Mouse (Mus musculus) CH12.LX (cell line): ENCODE measurements around the gene Celf5. TPM values are rescaled to one million over a fixed set of nuclear protein-coding genes. Genes with fewer than 3 reads are reported as not detected.

Experiments
- DNase-seq: peaks from one replicate; pipeline ENCODE4 v3.0.0-alpha.2; 2013; ENCODE audit errors: extremely low read depth
- H3K27ac ChIP-seq: 2 replicates; pipeline ENCODE4 v1.5.1; 2012; ENCODE audit warnings: low read depth, mild to moderate bottlenecking, control low read depth, moderate library complexity; ENCODE audit not compliant: insufficient read depth
- H3K27me3 ChIP-seq: replicated peaks from 2 replicates; pipeline ENCODE3; 2012; ENCODE audit warnings: inconsistent platforms
- H3K36me3 ChIP-seq, 2 experiments: replicated peaks in 1 of 2; 2 replicates each; pipeline versions ENCODE3 to v1.6.1; 2012; ENCODE audit warnings: inconsistent platforms in 1 of 2, low read length in 1 of 2, mild to moderate bottlenecking in 1 of 2, mixed read lengths in 1 of 2, moderate library complexity in 1 of 2; ENCODE audit not compliant: control insufficient read depth in 1 of 2, insufficient read depth in 1 of 2
- H3K4me1 ChIP-seq, 2 experiments: 2 replicates each; pipeline ENCODE4 v1.6.1; 2012; ENCODE audit warnings: inconsistent platforms in 1 of 2, moderate library complexity in 1 of 2; ENCODE audit not compliant: insufficient read depth in 2 of 2, control insufficient read depth in 1 of 2
- H3K4me2 ChIP-seq: 2 replicates; pipeline ENCODE4 v1.6.1; 2012; ENCODE audit warnings: low read depth, mild to moderate bottlenecking, control low read depth; ENCODE audit not compliant: poor library complexity, insufficient read depth, severe bottlenecking
- H3K4me3 ChIP-seq, 3 experiments: fragments of 150-350 bp in 1 of 3; sonication (generic) in 1 of 3; replicated peaks in 1 of 3; 2 replicates each; pipeline versions ENCODE3 to v1.5.1; 2011 to 2012; ENCODE audit warnings: low read depth in 2 of 3, low read length in 2 of 3, mild to moderate bottlenecking in 2 of 3, moderate library complexity in 2 of 3, control low read depth in 1 of 3, improper control_type of control experiment in 1 of 3, inconsistent platforms in 1 of 3, mixed read lengths in 1 of 3; ENCODE audit not compliant: poor library complexity in 1 of 3
- H3K79me2 ChIP-seq: replicated peaks from 2 replicates; pipeline ENCODE4 v1.6.1; 2012; ENCODE audit warnings: mild to moderate bottlenecking, moderate library complexity; ENCODE audit not compliant: control insufficient read depth, poor library complexity, insufficient read depth, severe bottlenecking; ENCODE audit errors: extremely low read depth
- H3K9ac ChIP-seq: 2 replicates; pipeline ENCODE4 v1.6.1; 2012; ENCODE audit warnings: low read depth, mild to moderate bottlenecking, control low read depth, moderate library complexity; ENCODE audit not compliant: insufficient read depth
- H3K9me3 ChIP-seq: replicated peaks from 2 replicates; pipeline ENCODE3; 2012; ENCODE audit warnings: low read length, inconsistent platforms, mixed read lengths
- CHD1 ChIP-seq: IDR thresholded peaks from 2 replicates; pipeline ENCODE4 v1.6.1; 2012; ENCODE audit warnings: low read depth, low read length, improper control_type of control experiment, inconsistent platforms
- CHD2 ChIP-seq: IDR thresholded peaks from 2 replicates; pipeline ENCODE4 v1.6.1; 2011; ENCODE audit warnings: low read length, improper control_type of control experiment
- CTCF ChIP-seq, 2 experiments: IDR thresholded peaks in 1 of 2; conservative IDR thresholded peaks in 1 of 2; 2 replicates each; pipeline ENCODE4 v1.5.1; 2011 to 2012; ENCODE audit warnings: low read depth in 2 of 2, low read length in 2 of 2, improper control_type of control experiment in 1 of 2, inconsistent platforms in 1 of 2, mild to moderate bottlenecking in 1 of 2, moderate library complexity in 1 of 2
- E2F4 ChIP-seq: IDR thresholded peaks from 2 replicates; pipeline ENCODE4 v1.6.1; 2011; ENCODE audit warnings: low read depth, low read length, improper control_type of control experiment; ENCODE audit not compliant: insufficient replicate concordance
- ELF1 ChIP-seq: IDR thresholded peaks from 2 replicates; pipeline ENCODE4 v1.6.1; 2014; ENCODE audit warnings: low read depth, mild to moderate bottlenecking, inconsistent platforms, low read length, improper control_type of control experiment
- ETS1 ChIP-seq: conservative IDR thresholded peaks from 2 replicates; pipeline ENCODE4 v1.6.1; 2012; ENCODE audit warnings: low read depth, mild to moderate bottlenecking, inconsistent platforms, low read length, improper control_type of control experiment, moderate library complexity
- GABPA ChIP-seq: IDR thresholded peaks from 2 replicates; pipeline ENCODE4 v1.6.1; 2012; ENCODE audit warnings: low read depth, low read length, improper control_type of control experiment, inconsistent platforms; ENCODE audit not compliant: insufficient replicate concordance
- IRF4 ChIP-seq: IDR thresholded peaks from 2 replicates; pipeline ENCODE4 v1.6.1; 2014; ENCODE audit warnings: low read depth, mild to moderate bottlenecking, inconsistent platforms, low read length, improper control_type of control experiment
- MAFK ChIP-seq: IDR thresholded peaks from 2 replicates; pipeline ENCODE4 v1.6.1; 2011; ENCODE audit warnings: low read length, improper control_type of control experiment; ENCODE audit not compliant: insufficient replicate concordance
- MAX ChIP-seq: IDR thresholded peaks from 2 replicates; pipeline ENCODE4 v1.6.1; 2011; ENCODE audit warnings: low read length, improper control_type of control experiment
- MAZ ChIP-seq: IDR thresholded peaks from 2 replicates; pipeline ENCODE4 v1.6.1; 2012; ENCODE audit warnings: low read depth, mild to moderate bottlenecking, inconsistent platforms, low read length, improper control_type of control experiment, moderate library complexity
- MEF2A ChIP-seq: IDR thresholded peaks from 2 replicates; pipeline ENCODE4 v1.6.1; 2014; ENCODE audit warnings: low read depth, mild to moderate bottlenecking, inconsistent platforms, low read length, improper control_type of control experiment, borderline replicate concordance
- MYC ChIP-seq: IDR thresholded peaks from 2 replicates; pipeline ENCODE4 v1.6.1; 2011; ENCODE audit warnings: low read depth, mild to moderate bottlenecking, improper control_type of control experiment, low read length
- NELFE ChIP-seq: IDR thresholded peaks from 2 replicates; pipeline ENCODE4 v1.6.1; 2011; ENCODE audit warnings: low read depth, low read length, improper control_type of control experiment
- NRF1 ChIP-seq: IDR thresholded peaks from 2 replicates; pipeline ENCODE4 v1.6.1; 2014; ENCODE audit warnings: low read depth, mild to moderate bottlenecking, inconsistent platforms, low read length, improper control_type of control experiment, moderate library complexity
- PAX5 ChIP-seq: IDR thresholded peaks from 2 replicates; pipeline ENCODE4 v1.6.1; 2012; ENCODE audit warnings: low read length, inconsistent platforms, mixed read lengths
- POLR2A ChIP-seq: IDR thresholded peaks from 2 replicates; pipeline ENCODE4 v1.6.1; 2011; ENCODE audit warnings: low read depth, mild to moderate bottlenecking, improper control_type of control experiment, low read length
- POLR2AphosphoS2 ChIP-seq: IDR thresholded peaks from 2 replicates; pipeline ENCODE4 v1.6.1; 2011; ENCODE audit warnings: low read depth, low read length, improper control_type of control experiment
- RAD21 ChIP-seq: IDR thresholded peaks from 2 replicates; pipeline ENCODE4 v1.6.1; 2011; ENCODE audit warnings: low read depth, mild to moderate bottlenecking, low read length, improper control_type of control experiment, moderate library complexity
- RCOR1 ChIP-seq: conservative IDR thresholded peaks from 2 replicates; pipeline ENCODE4 v1.6.1; 2012; ENCODE audit warnings: low read depth, mild to moderate bottlenecking, inconsistent platforms, low read length, improper control_type of control experiment
- SMC3 ChIP-seq: IDR thresholded peaks from 2 replicates; pipeline ENCODE4 v1.6.1; 2011; ENCODE audit warnings: low read depth, low read length, improper control_type of control experiment
- TBP ChIP-seq: conservative IDR thresholded peaks from 2 replicates; pipeline ENCODE4 v1.6.1; 2011; ENCODE audit warnings: low read depth, low read length, improper control_type of control experiment
- TCF12 ChIP-seq: IDR thresholded peaks from 2 replicates; pipeline ENCODE4 v1.6.1; 2014; ENCODE audit warnings: low read depth, mild to moderate bottlenecking, inconsistent platforms, low read length, improper control_type of control experiment
- UBTF ChIP-seq: IDR thresholded peaks from 2 replicates; pipeline ENCODE4 v1.6.1; 2012; ENCODE audit warnings: low read depth, mild to moderate bottlenecking, inconsistent platforms, low read length, improper control_type of control experiment, moderate library complexity
- USF1 ChIP-seq: IDR thresholded peaks from 2 replicates; pipeline ENCODE4 v1.6.1; 2014; ENCODE audit warnings: low read depth, mild to moderate bottlenecking, inconsistent platforms, low read length, improper control_type of control experiment
- USF2 ChIP-seq: conservative IDR thresholded peaks from 2 replicates; pipeline ENCODE4 v1.6.1; 2011; ENCODE audit warnings: low read depth, low read length, improper control_type of control experiment
- ZC3H11A ChIP-seq: IDR thresholded peaks from 2 replicates; pipeline ENCODE4 v1.6.1; 2012; ENCODE audit warnings: low read depth, mild to moderate bottlenecking, inconsistent platforms, low read length, improper control_type of control experiment
- ZMIZ1 ChIP-seq: IDR thresholded peaks from 2 replicates; pipeline ENCODE4 v1.6.1; 2012; ENCODE audit warnings: low read depth, mild to moderate bottlenecking, inconsistent platforms, low read length, improper control_type of control experiment
- dilution Hi-C: fragments of 300-500 bp; cut with MboI; formaldehyde crosslinking; loops from 2 replicates; pipeline ENCODE4 v1.14.3; 2020; ENCODE audit warnings: low sequenced_read_pairs; ENCODE audit not compliant: extremely low pct_unique_long_range_greater_than_20kb, extremely low pct_ligation_motif_present
- in situ Hi-C: fragments of 300-500 bp; cut with MboI; formaldehyde crosslinking; loops from 3 replicates; pipeline ENCODE4 v1.14.3; 2019; ENCODE audit warnings: low sequenced_read_pairs, low pct_ligation_motif_present, low pct_unique_long_range_greater_than_20kb, mixed read lengths
- polyA plus RNA-seq: library from polyadenylated mRNA; unstranded; fragments of >175 nt; gene quantifications from 2 replicates; pipeline ENCODE4 v1.2.1, GENCODE M21; 2012; ENCODE audit warnings: low read depth; ENCODE audit not compliant: insufficient read length
- total RNA-seq, 2 experiments: library from RNA; depleted of rRNA; stranded (reverse); fragments of 300-350 nt in 1 of 2; fragments of >200 nt in 1 of 2; gene quantifications; 2 replicates each; pipeline ENCODE4 v1.2.3; 2012 to 2014

The Celf5 gene
- total and polyA plus RNA-seq, 3 experiments, result 0.07 to 0.08 TPM; not detected in 1

- TF ChIP-seq TBP (no peak), RAD21 (no peak), MYC (peak; percentile 74), MAFK (peak; percentile 53; the same call in 1 of the 2 replicates), CHD2 (no peak), MAX (peak; percentile 60; the same call in 1 of the 2 replicates), RCOR1 (peak; percentile 59), PAX5 (no peak), NRF1 (no peak), TCF12 (peak; percentile 36; the same call in 1 of the 2 replicates), ZC3H11A (no peak), NELFE (0 out of 2 replicates have a peak, but pooled peaks have one; percentile 36), MEF2A (peak; percentile 61; the same call in 1 of the 2 replicates), E2F4 (0 out of 2 replicates have a peak, but pooled peaks have one; percentile 21), ETS1 (peak; percentile 38; the same call in 1 of the 2 replicates), CHD1 (no peak; the same call in 1 of the 2 replicates), USF2 (no peak), UBTF (no peak)
- TF ChIP-seq, all 38 proteins: peak for 19
These were observed 41.6 kb upstream of the Celf5 start, which contains the start of gene Gna15 (continued) for GRCm38 (mm10) chr10:81524051-81524605.

DNA sequence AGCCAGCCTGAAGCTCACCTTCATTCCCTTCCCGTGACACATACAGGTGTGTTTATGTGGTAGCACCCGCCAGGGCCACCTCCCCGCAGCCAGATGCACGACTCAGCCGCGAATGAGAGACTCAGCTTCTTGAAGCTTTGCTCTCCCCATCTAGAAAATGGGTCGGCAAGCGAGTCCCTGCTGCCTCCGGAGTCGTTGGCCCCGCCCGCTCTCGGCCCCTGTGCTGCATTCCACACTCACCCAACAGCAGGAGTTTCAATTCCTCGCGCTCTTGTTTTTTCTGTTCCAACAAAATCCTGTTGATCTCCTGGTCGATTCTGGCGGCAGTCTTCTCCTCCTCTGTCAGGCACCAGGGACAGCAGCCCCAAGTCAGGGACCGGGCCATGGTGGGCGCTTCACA lies 41.1 kb upstream of the Celf5 start:
- no peak for DNase-seq
- dilution Hi-C loops, result no loop called here
- peaks cover 17 to 46% of the 10 kb centered on the region in 2 experiments for H3K4me1 ChIP-seq
- TF ChIP-seq NRF1 (no peak), POLR2A (no peak), MEF2A (no peak), RAD21 (no peak), ZMIZ1 (no peak), CTCF (conservative IDR thresholded peaks at IDR 0.05 in 1 of 2, IDR thresholded peaks at IDR 0.05 in 1 of 2; ENCODE audit: low read depth in 2 of 2, low read length in 2 of 2) (no peak), MAZ (no peak), SMC3 (no peak), TBP (no peak), POLR2AphosphoS2 (no peak), IRF4 (no peak), E2F4 (no peak), ETS1 (no peak), ELF1 (no peak), MAFK (no peak), TCF12 (no peak), USF1 (no peak), GABPA (no peak), CHD2 (no peak)
- peak overlapping the region; percentile 37; the same call in 1 of the 2 replicates for H3K27ac ChIP-seq
- H3K9me3 ChIP-seq, result no peaks in the 10 kb centered on the region
- in situ Hi-C loops, result no loop called here
- peak overlapping the region; percentile 20; the same call in 1 of the 2 replicates for H3K9ac ChIP-seq
- peaks cover 0 to 4% of the 10 kb centered on the region in 2 experiments for H3K36me3 ChIP-seq
- peaks cover 4% of the 10 kb centered on the region for H3K27me3 ChIP-seq
- H3K4me2 ChIP-seq, result peak overlapping the region; percentile 54
- H3K4me3 ChIP-seq, result peak overlapping the region; percentile 42 to 49 (median 48)
- H3K79me2 ChIP-seq, result no peaks in the 10 kb centered on the region
